Mouse (Mus musculus) urinary bladder, adult 2 months (tissue): ENCODE measurements around the gene Nsmce1. TPM values are rescaled to one million over a fixed set of nuclear protein-coding genes. Genes with fewer than 3 reads are reported as not detected.
"Not testable (repeated sequence)": the region's sequence is repeated elsewhere in the genome, so short reads cannot be mapped to it uniquely, and the experiment has no call there.

Experiments used
- DNase-seq: peaks from one replicate; pipeline ENCODE4 v3.0.0; 2022; ENCODE audit warnings: low spot score
- polyA plus RNA-seq: library from polyadenylated mRNA; depleted of rRNA; stranded (reverse); fragments of >200 nt; gene quantifications from 2 replicates; pipeline ENCODE4 v1.2.3, GENCODE M21; 2012; rRNA removed

Gene Nsmce1
- polyA plus RNA-seq, 1 experiment = 57.9 TPM

DNA sequence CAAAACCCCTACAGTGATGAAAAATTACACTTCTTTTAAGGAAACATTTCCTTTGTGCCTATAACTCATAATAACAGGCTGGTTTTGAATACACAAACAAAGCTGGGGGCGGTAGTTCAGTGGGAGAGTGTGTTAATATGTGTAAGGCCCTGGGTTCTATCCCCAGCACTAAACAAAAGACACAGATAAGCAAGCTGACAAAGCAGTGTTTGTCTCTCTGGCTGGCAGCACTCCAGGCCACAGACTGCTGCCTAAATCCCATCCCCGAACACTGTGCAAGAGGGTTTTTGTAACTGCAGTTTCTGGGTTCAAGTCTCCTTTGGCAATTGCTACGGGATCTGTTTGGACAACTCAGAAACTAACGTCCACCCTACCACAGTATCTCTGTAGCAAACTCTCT lies 49.1 kb downstream of the Nsmce1 start:
- DNase-seq = no peak

DNA sequence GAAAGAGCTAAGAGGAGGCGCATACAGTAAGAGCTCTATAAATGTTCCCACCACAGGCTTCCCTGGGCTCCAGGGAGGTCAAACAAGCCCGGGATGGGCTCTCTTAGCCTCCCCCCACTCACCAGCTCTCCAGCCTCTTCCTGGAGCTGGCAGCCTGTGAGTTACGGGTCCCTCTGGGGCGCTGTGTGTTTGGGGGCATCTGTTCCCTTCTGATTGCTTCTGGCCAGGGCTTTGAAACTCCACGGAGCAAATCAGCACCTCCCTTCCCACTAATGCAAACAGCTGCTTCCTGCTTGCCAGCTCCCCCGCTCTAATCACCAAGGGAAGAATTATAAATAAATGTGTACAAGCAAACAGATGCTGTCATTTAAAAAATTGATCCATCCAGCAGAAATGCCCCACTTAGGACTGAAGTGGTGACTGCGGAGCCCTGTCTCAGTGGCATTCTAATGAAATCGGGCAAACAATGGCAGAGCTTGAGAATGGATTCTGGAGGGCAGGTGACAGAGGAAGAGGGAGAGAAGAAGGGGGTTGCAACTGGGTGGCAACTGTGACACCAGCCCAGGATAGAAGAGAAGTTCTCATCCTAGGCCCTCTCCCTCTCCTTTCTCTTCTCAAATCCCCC lies 56.6 kb downstream of the Nsmce1 start:
- no peak for DNase-seq

GRCm38 (mm10) chr7:125433874-125434273 lies 57.5 kb downstream of the Nsmce1 start:
- no peak for DNase-seq

DNA sequence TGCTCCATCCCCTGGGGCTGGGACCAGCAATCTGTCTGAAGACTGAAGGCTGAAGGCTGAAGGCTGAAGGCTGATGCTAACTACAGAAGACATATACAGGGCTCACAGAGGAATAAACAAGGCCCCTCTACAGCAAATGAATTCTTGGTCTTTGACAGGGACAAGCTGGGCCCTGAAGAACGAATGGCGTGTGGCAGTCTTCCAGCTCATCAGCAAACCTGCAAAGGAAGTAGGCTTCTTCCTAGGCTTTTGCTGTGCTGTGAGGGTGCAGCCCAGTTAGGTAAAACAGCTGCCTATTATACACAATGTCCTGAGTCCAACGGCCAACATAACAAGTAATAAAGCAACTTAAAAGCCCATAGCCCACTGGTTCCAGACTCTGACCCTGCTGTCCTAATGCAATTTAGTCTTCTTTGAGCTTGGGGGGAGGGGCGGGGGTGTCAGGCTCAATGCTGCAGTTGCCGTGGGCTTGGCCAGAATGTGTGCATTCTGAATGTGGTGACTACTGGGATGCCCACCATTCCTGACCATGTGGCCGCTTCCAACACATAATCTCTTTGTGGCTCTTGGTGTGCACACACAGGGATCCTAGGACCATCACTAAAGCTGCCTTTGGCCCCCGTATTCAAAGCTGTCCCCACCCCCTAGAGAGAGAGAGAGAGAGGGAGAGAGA lies 61.1 kb downstream of the Nsmce1 start:
- DNase-seq = no peak

DNA sequence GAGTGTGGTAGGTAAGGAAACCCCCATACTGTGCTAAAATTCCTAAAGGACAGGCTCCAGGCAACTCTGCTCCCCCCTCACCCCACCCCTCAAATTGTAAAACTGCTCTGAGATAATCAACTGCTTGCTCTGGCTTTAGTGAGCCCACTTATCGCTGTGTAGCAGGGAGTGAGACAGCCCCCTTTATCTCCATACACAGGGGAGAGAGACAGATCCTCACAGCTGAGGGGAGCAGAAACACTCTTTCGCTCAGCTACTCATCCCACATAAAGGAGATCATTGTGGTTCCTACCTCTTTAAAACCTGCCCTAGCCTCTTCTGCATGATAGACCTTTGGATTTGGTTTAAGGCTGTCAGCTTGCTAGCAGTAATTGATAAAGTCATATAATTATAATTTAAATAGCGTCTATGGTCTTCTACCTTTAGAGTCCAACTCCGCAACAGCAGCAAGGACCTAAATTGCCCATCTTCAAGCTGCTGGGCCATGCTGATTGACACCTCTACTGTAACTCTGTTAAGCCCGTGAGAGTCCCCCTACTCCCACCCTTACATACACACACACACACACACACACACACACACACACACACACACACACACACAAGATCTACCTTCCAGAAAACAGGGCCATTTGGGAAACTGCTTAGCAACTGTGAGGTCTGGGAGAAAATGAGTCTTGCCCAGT lies 62.4 kb downstream of the Nsmce1 start:
- DNase-seq = not testable (repeated sequence)

- no peak for DNase-seq
Measured at GRCm38 (mm10) chr7:125428381-125428780, 63.0 kb downstream of the Nsmce1 start.

DNA sequence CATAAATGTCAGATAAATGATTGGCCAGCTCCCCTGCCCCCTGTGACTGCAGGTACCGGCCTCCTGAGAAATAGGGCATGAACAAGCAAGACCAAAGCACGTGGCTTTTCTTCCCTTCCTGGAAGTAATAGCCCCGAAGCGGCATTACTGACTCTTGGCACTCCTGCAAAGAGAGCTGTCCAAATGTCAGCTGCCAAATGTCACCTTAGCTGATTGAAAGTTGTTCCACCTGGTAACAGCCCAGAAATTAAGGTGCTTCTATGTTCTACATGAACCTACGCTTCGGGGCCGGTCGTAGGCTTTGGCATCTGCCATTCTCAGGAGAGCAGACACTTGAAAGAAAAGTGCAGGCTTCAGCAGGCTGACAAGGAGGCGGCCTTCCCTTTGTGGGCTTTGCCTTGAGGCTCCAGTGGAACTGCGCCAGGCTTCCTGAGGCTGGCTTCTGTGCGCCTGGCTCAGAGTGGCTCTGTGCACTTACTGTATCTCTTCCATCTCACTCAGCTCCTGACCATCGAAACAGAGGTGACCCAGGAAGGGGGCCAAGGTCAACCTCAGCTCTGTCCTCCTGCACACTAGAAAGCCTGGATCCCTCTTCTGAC lies 63.8 kb downstream of the Nsmce1 start:
- no peak for DNase-seq

DNA sequence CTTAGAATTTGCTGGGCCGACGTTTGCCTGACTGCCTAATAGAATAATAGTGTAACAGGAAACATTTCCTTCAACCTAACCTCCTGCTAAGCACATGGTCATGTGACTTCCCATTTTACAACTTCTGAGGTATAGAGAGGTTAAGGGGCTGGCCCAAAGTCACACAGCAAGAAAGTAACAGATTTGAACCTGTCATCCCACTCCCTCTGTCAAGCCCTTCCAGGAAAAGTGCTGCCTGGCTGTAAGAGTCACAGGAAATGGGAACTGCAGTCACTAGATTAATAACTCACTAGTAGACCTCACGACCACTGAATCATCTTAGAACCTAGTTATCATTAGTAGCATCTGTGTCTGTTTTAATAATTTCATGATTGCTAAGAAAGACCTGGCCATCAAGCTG lies 68.3 kb downstream of the Nsmce1 start:
- no peak for DNase-seq

- no peak for DNase-seq
Measured at GRCm38 (mm10) chr7:125421911-125422310, 69.5 kb downstream of the Nsmce1 start.

DNA sequence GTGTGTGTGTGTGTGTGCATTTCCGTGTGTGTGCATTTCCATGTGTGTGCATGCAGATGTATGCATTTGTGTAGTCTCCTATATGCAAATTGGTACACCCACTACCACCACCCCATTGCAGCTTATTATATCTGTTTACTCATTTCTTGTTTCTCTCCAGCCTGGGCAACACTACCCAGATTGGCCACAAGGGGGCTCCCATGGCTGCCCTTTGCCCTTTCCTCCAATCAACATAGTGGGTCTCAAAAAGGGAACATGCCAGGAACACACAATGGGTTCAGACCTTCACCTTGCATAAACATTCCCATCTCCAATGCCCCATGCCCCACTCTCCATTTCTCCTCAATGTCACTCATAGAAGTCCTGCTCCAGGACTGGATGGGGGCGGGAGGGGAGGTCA lies 71.2 kb downstream of the Nsmce1 start:
- no peak for DNase-seq

DNA sequence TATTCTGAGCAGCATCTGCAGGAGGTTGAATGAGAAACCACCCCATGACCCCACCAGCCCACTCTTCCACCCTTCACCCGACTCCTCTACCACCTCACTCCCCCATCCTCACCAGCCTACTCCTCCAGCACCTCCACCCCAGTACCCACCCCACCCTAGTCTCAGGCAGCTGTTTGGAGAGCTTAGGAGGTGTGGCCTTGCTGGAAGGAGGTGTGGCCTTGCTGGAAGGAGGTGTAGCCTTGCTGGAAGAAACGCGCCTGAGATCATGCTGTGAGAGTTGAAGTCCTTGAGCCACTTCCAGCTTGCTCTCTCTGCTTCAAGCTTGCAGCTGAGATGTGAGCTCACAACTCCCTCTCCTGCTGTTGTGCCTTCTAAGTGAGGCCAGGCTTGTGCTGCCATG lies 73.0 kb downstream of the Nsmce1 start:
- no peak for DNase-seq

Other genes with a start within 250 kb of the Nsmce1 start
- gene Kdm8, start 46.9 kb downstream of the Nsmce1 start, polyA plus RNA-seq = 5.8 and 6.2 TPM in 2 replicates
- gene Il4ra, start 60.5 kb upstream of the Nsmce1 start, polyA plus RNA-seq = 22.0 and 22.1 TPM in 2 replicates
- gene Il21r, start 111.8 kb upstream of the Nsmce1 start, polyA plus RNA-seq = 1.6 and 2.3 TPM in 2 replicates
- 21.3 and 27.4 TPM in 2 replicates for gene Gtf3c1, start 216.2 kb upstream of the Nsmce1 start, polyA plus RNA-seq
- 12.4 and 13.3 TPM in 2 replicates for gene D430042O09Rik, start 216.3 kb upstream of the Nsmce1 start, polyA plus RNA-seq